Mouse (Mus musculus): ENCODE results near the gene Cyp2ab1. TPM values are rescaled to one million over a fixed set of nuclear protein-coding genes. Genes with fewer than 3 reads are reported as not detected.

Cyp2ab1 gene
- total RNA-seq, 1 experiment from 2014 or later: 2.3 TPM

GRCm38 (mm10) chr16:20301770-20302649, 23.2 kb downstream of the Cyp2ab1 start, which contains the start of gene Parl:
Gene Parl (minus strand): TSS chr16:20302387.
- peak; percentile 79 to 91 for ATAC-seq (replicated peaks in 1 of 2; ENCODE audit: insufficient read depth in 1 of 2, low FRiP score in 2 of 2, low TSS enrichment in 1 of 2, low read depth in 1 of 2, poor library complexity in 2 of 2, severe bottlenecking in 2 of 2)

- no peak for ATAC-seq (replicated peaks in 1 of 2; ENCODE audit: insufficient read depth in 1 of 2, low FRiP score in 2 of 2, low TSS enrichment in 1 of 2, low read depth in 1 of 2, poor library complexity in 2 of 2, severe bottlenecking in 2 of 2)
These were observed 25.1 kb downstream of the Cyp2ab1 start for GRCm38 (mm10) chr16:20300076-20300475.

GRCm38 (mm10) chr16:20280238-20280637, 45.0 kb downstream of the Cyp2ab1 start:
- no peak for ATAC-seq (replicated peaks in 1 of 2; ENCODE audit: insufficient read depth in 1 of 2, low FRiP score in 2 of 2, low TSS enrichment in 1 of 2, low read depth in 1 of 2, poor library complexity in 2 of 2, severe bottlenecking in 2 of 2)

- ATAC-seq (replicated peaks in 1 of 2; ENCODE audit: insufficient read depth in 1 of 2, low FRiP score in 2 of 2, low TSS enrichment in 1 of 2, low read depth in 1 of 2, poor library complexity in 2 of 2, severe bottlenecking in 2 of 2): no peak
These were observed 45.8 kb downstream of the Cyp2ab1 start for GRCm38 (mm10) chr16:20279395-20279794.

GRCm38 (mm10) chr16:20272994-20273393, 52.2 kb downstream of the Cyp2ab1 start:
- no peak for ATAC-seq (replicated peaks in 1 of 2; ENCODE audit: insufficient read depth in 1 of 2, low FRiP score in 2 of 2, low TSS enrichment in 1 of 2, low read depth in 1 of 2, poor library complexity in 2 of 2, severe bottlenecking in 2 of 2)

GRCm38 (mm10) chr16:20271339-20271738, 53.9 kb downstream of the Cyp2ab1 start:
- peak; percentile 69 to 77 for ATAC-seq (replicated peaks in 1 of 2; ENCODE audit: insufficient read depth in 1 of 2, low FRiP score in 2 of 2, low TSS enrichment in 1 of 2, low read depth in 1 of 2, poor library complexity in 2 of 2, severe bottlenecking in 2 of 2)

- peak; percentile 53 to 65; a peak in 3 of 4 replicates for ATAC-seq (replicated peaks in 1 of 2; ENCODE audit: insufficient read depth in 1 of 2, low FRiP score in 2 of 2, low TSS enrichment in 1 of 2, low read depth in 1 of 2, poor library complexity in 2 of 2, severe bottlenecking in 2 of 2)
These were observed 60.1 kb downstream of the Cyp2ab1 start for GRCm38 (mm10) chr16:20265089-20265488.

Other genes starting within 250 kb of the Cyp2ab1 start
- 127 and 182 TPM in 2 replicates for gene Klhl24, start 227.9 kb downstream of the Cyp2ab1 start, total RNA-seq (2017)
- gene Yeats2, start 184.3 kb downstream of the Cyp2ab1 start, total RNA-seq (2017): 26.5 and 30.3 TPM in 2 replicates
- not detected in 2 replicates for gene Map6d1, start 84.0 kb downstream of the Cyp2ab1 start, total RNA-seq (2017)
- 78.4 and 234 TPM in 2 replicates for gene Parl, start 23.0 kb downstream of the Cyp2ab1 start, total RNA-seq (2017)
- gene Abcc5, start 101.0 kb upstream of the Cyp2ab1 start, total RNA-seq (2017): 27.7 and 34.8 TPM in 2 replicates
- gene Eif2b5, start 173.4 kb upstream of the Cyp2ab1 start, total RNA-seq (2017): 67.2 and 69.9 TPM in 2 replicates
- gene Dvl3, start 191.6 kb upstream of the Cyp2ab1 start, total RNA-seq (2017): 3.2 and 4.4 TPM in 2 replicates
- 155 and 177 TPM in 2 replicates for gene Ap2m1, start 210.1 kb upstream of the Cyp2ab1 start, total RNA-seq (2017)
- 33.3 and 49.2 TPM in 2 replicates for gene Abcf3, start 223.2 kb upstream of the Cyp2ab1 start, total RNA-seq (2017)

Measured in hematopoietic stem cell, adult 5-6 weeks (primary cell).